Mouse (Mus musculus) megakaryocyte, embryonic 14.5 days (primary cell): Measurements from ENCODE around the gene Amigo2.

ENCODE experiments used
- FLI1 ChIP-seq: IDR thresholded peaks from 2 replicates; pipeline ENCODE4 v1.6.1; 2012; ENCODE audit warnings: low read length, inconsistent platforms, mixed read lengths
- GATA1 ChIP-seq: IDR thresholded peaks from 3 replicates; pipeline ENCODE4 v1.6.1; 2012; ENCODE audit warnings: mixed read lengths, low read length, inconsistent platforms, borderline replicate concordance

GRCm38 (mm10) chr15:97204889-97205288, 42.2 kb downstream of the Amigo2 start:
- TF ChIP-seq GATA1 (no peak), FLI1 (no peak)
